1 mouse cellular context compared by ENCODE assay signal in genomic region chrX:7672739-7673138, GRCm38 (mm10).
A peak's percentile ranks its signal among the peaks of the same experiment; 100 is the strongest.
TF ChIP-seq lines count a peak whose summit lies in the region.

No protein-coding gene starts in this region.

TF ChIP-seq in MEL, 35 proteins besides CTCF, POLR2A, EP300 and RAD21:
- no peak for TF ChIP-seq SMC3 (IDR thresholded peaks at IDR 0.05; ENCODE audit: low read depth, low read length)
- no peak for TF ChIP-seq JUND (IDR thresholded peaks at IDR 0.05; ENCODE audit: low read depth, low read length)
- TF ChIP-seq NRF1 (IDR thresholded peaks at IDR 0.05; ENCODE audit: insufficient read depth, low read depth, low read length, poor library complexity, severe bottlenecking), result no peak
- TF ChIP-seq MYB (IDR thresholded peaks at IDR 0.05; ENCODE audit: low read depth, low read length), result no peak
- no peak for TF ChIP-seq USF2 (IDR thresholded peaks at IDR 0.05; ENCODE audit: borderline replicate concordance in 1 of 2, insufficient read depth in 1 of 2, low read depth in 1 of 2, low read length in 2 of 2)
- no peak for TF ChIP-seq MEF2A (IDR thresholded peaks at IDR 0.05; ENCODE audit: extremely low read depth, insufficient replicate concordance, low read depth, low read length, poor library complexity, severe bottlenecking)
- TF ChIP-seq ZKSCAN1 (IDR thresholded peaks at IDR 0.05; ENCODE audit: low read depth, low read length), result no peak
- 0 out of 2 replicates have a peak, but pooled peaks have one; percentile 16 for TF ChIP-seq BHLHE40 (IDR thresholded peaks at IDR 0.05; ENCODE audit: borderline replicate concordance, low read depth, low read length)
- TF ChIP-seq MAFK (IDR thresholded peaks at IDR 0.05; ENCODE audit: borderline replicate concordance, low read depth, low read length), result no peak
- peak; percentile 24; the same call in 1 of the 2 replicates for TF ChIP-seq ETS1 (IDR thresholded peaks at IDR 0.05; ENCODE audit: low read depth, low read length)
- no peak for TF ChIP-seq POLR2AphosphoS5 (IDR thresholded peaks at IDR 0.05; ENCODE audit: borderline replicate concordance, low read depth, low read length)
- no peak for TF ChIP-seq POLR2AphosphoS2 (IDR thresholded peaks at IDR 0.05; ENCODE audit: low read length)
- TF ChIP-seq MYC (IDR thresholded peaks at IDR 0.05; ENCODE audit: low read depth, low read length), result peak; percentile 37; the same call in 1 of the 2 replicates
- TF ChIP-seq ELF1 (IDR thresholded peaks at IDR 0.05; ENCODE audit: low read depth, low read length), result no peak
- peak; percentile 51; the same call in 1 of the 2 replicates for TF ChIP-seq CHD2 (IDR thresholded peaks at IDR 0.05; ENCODE audit: low read length)
- TF ChIP-seq CHD1 (IDR thresholded peaks at IDR 0.05; ENCODE audit: low read depth, low read length), result no peak
